Mouse (Mus musculus): ENCODE results near the gene Ankib1.
"Not testable (repeated sequence)": the region's sequence is repeated elsewhere in the genome, so short reads cannot be mapped to it uniquely, and the experiment has no call there.

Ankib1 gene

GRCm38 (mm10) chr5:3802433-3803291, at the start of gene Ankib1, which contains the start of gene Krit1:
Gene Ankib1 (minus strand): TSS chr5:3802925.
Gene Krit1 (plus strand): TSS chr5:3803184.
- DNase-seq (ENCODE audit: low spot score in 2 of 2): peak; percentile 88

- DNase-seq (ENCODE audit: low spot score in 2 of 2): no peak
Observed at GRCm38 (mm10) chr5:3845026-3845425, 42.3 kb upstream of the Ankib1 start, which contains the start of gene Lrrd1. Gene Lrrd1 (plus strand): TSS chr5:3845173.

GRCm38 (mm10) chr5:3834107-3834506, 31.4 kb upstream of the Ankib1 start:
- DNase-seq (ENCODE audit: low spot score in 2 of 2): no peak

GRCm38 (mm10) chr5:3808472-3808871, 5.7 kb upstream of the Ankib1 start:
- no peak for DNase-seq (ENCODE audit: low spot score in 2 of 2)

GRCm38 (mm10) chr5:3803292-3804165, 804 bp upstream of the Ankib1 start:
- no peak for DNase-seq (ENCODE audit: low spot score in 2 of 2)

GRCm38 (mm10) chr5:3801672-3802432, 873 bp downstream of the Ankib1 start:
- DNase-seq (ENCODE audit: low spot score in 2 of 2): no peak

GRCm38 (mm10) chr5:3800881-3801280, 1.8 kb downstream of the Ankib1 start:
- DNase-seq (ENCODE audit: low spot score in 2 of 2): no peak

- DNase-seq (ENCODE audit: low spot score in 2 of 2): no peak
Observed at GRCm38 (mm10) chr5:3800041-3800440, 2.7 kb downstream of the Ankib1 start.

- not testable (repeated sequence) for DNase-seq (ENCODE audit: low spot score in 2 of 2)
Observed at GRCm38 (mm10) chr5:3798656-3799055, 4.1 kb downstream of the Ankib1 start.

GRCm38 (mm10) chr5:3797101-3797500, 5.6 kb downstream of the Ankib1 start:
- not testable (repeated sequence) for DNase-seq (ENCODE audit: low spot score in 2 of 2)

GRCm38 (mm10) chr5:3791048-3791447, 11.7 kb downstream of the Ankib1 start:
- no peak for DNase-seq (ENCODE audit: low spot score in 2 of 2)

GRCm38 (mm10) chr5:3787548-3787947, 15.2 kb downstream of the Ankib1 start:
- no peak for DNase-seq (ENCODE audit: low spot score in 2 of 2)

GRCm38 (mm10) chr5:3784751-3785496, 17.8 kb downstream of the Ankib1 start:
- DNase-seq (ENCODE audit: low spot score in 2 of 2): no peak

GRCm38 (mm10) chr5:3783947-3784681, 18.6 kb downstream of the Ankib1 start:
- no peak for DNase-seq (ENCODE audit: low spot score in 2 of 2)

GRCm38 (mm10) chr5:3782670-3783069, 20.1 kb downstream of the Ankib1 start:
- no peak for DNase-seq (ENCODE audit: low spot score in 2 of 2)

GRCm38 (mm10) chr5:3772017-3772416, 30.7 kb downstream of the Ankib1 start:
- DNase-seq (ENCODE audit: low spot score in 2 of 2): no peak

- DNase-seq (ENCODE audit: low spot score in 2 of 2): no peak
Observed at GRCm38 (mm10) chr5:3771512-3771911, 31.2 kb downstream of the Ankib1 start.

- DNase-seq (ENCODE audit: low spot score in 2 of 2): not testable (repeated sequence)
Observed at GRCm38 (mm10) chr5:3750536-3750935, 52.2 kb downstream of the Ankib1 start.

GRCm38 (mm10) chr5:3732846-3733245, 69.9 kb downstream of the Ankib1 start:
- not testable (repeated sequence) for DNase-seq (ENCODE audit: low spot score in 2 of 2)

GRCm38 (mm10) chr5:3728820-3729219, 73.9 kb downstream of the Ankib1 start:
- no peak for DNase-seq (ENCODE audit: low spot score in 2 of 2)

All from urinary bladder, postnatal 36 days (tissue).